Mouse (Mus musculus) left cerebral cortex, postnatal 36 days (tissue): ENCODE measurements around the gene Tmem223. TPM values are rescaled to one million over a fixed set of nuclear protein-coding genes. Genes with fewer than 3 reads are reported as not detected.
"Not testable (repeated sequence)": the region's sequence is repeated elsewhere in the genome, so short reads cannot be mapped to it uniquely, and the experiment has no call there.

Source experiments
- DNase-seq, 2 experiments: peaks; one replicate each; pipeline ENCODE4 v3.0.0; 2021 to 2022; ENCODE audit warnings: low spot score in 2 of 2, mixed read lengths in 1 of 2
- intact Hi-C: fragments of 180-260 bp; cut with DNase I; formaldehyde crosslinking; loops from one replicate; pipeline ENCODE4 v1.15.1; 2025
- total RNA-seq, 2 experiments: library from RNA; stranded (reverse); gene quantifications; 2 replicates each; pipeline ENCODE4 v1.2.3; 2021

Gene Tmem223
- total RNA-seq: 10 to 100 TPM; 68.5 to 75.9 TPM

- DNase-seq: peak; percentile 82 to 85
- intact Hi-C loops: loop anchor here (5.0 kb wide), 1 partner anchor 52 kb away; the partner anchor contains the start of gene Hnrnpul2
These were observed at the start of gene Tmem223 for GRCm38 (mm10) chr19:8770567-8771270. Gene Tmem223, plus strand, starts transcription at chr19:8770996.

- DNase-seq: no peak
- intact Hi-C loops: no loop called here
These were observed 49.4 kb upstream of the Tmem223 start for GRCm38 (mm10) chr19:8721378-8721777.

- intact Hi-C loops: no loop called here
- DNase-seq: no peak
These were observed 48.8 kb upstream of the Tmem223 start for GRCm38 (mm10) chr19:8722021-8722420.

GRCm38 (mm10) chr19:8722559-8722906, 48.3 kb upstream of the Tmem223 start:
- no peak for DNase-seq
- intact Hi-C loops: no loop called here

- DNase-seq: peak; percentile 96 to 98
- intact Hi-C loops: no loop called here
These were observed 47.8 kb upstream of the Tmem223 start, which contains the start of gene Slc3a2 for GRCm38 (mm10) chr19:8722907-8723573. Gene Slc3a2, minus strand, starts transcription at chr19:8723369.

- DNase-seq: peak in 1 of 2 experiments; percentile 9
- intact Hi-C loops: no loop called here
These were observed 47.0 kb upstream of the Tmem223 start for GRCm38 (mm10) chr19:8723574-8724346.

GRCm38 (mm10) chr19:8724392-8724791, 46.4 kb upstream of the Tmem223 start:
- intact Hi-C loops: no loop called here
- DNase-seq: no peak

GRCm38 (mm10) chr19:8725081-8725613, 45.6 kb upstream of the Tmem223 start:
- intact Hi-C loops: no loop called here
- DNase-seq: no peak

GRCm38 (mm10) chr19:8726609-8727390, 44.0 kb upstream of the Tmem223 start:
- no peak for DNase-seq
- intact Hi-C loops: no loop called here

- DNase-seq: no peak
- intact Hi-C loops: no loop called here
These were observed 43.2 kb upstream of the Tmem223 start for GRCm38 (mm10) chr19:8727495-8728114.

GRCm38 (mm10) chr19:8728335-8729099, 42.3 kb upstream of the Tmem223 start:
- DNase-seq, intact Hi-C loops: not testable (repeated sequence)

GRCm38 (mm10) chr19:8734334-8734733, 36.5 kb upstream of the Tmem223 start:
- intact Hi-C loops: no loop called here
- no peak for DNase-seq

- DNase-seq: peak; percentile 94
- intact Hi-C loops: no loop called here
These were observed 35.2 kb upstream of the Tmem223 start, which contains the start of gene Wdr74 for GRCm38 (mm10) chr19:8735389-8736159. Gene Wdr74, plus strand, starts transcription at chr19:8735827.

GRCm38 (mm10) chr19:8736160-8736467, 34.7 kb upstream of the Tmem223 start:
- intact Hi-C loops: no loop called here
- no peak for DNase-seq

- intact Hi-C loops: no loop called here
- no peak for DNase-seq
These were observed 31.9 kb upstream of the Tmem223 start for GRCm38 (mm10) chr19:8738911-8739310.

- intact Hi-C loops: no loop called here
These were observed 31.1 kb upstream of the Tmem223 start for GRCm38 (mm10) chr19:8739646-8740045.

GRCm38 (mm10) chr19:8740603-8741002, 30.2 kb upstream of the Tmem223 start, which contains the start of gene 1700092M07Rik:
Gene 1700092M07Rik, plus strand, starts transcription at chr19:8740718.
- no peak for DNase-seq
- intact Hi-C loops: no loop called here

More at GRCm38 (mm10) chr19:8739646-8740045, 31.1 kb upstream of the Tmem223 start:
- DNase-seq: no peak
